Mouse (Mus musculus): ENCODE data around the gene Gm10309. TPM values are rescaled to one million over a fixed set of nuclear protein-coding genes. Genes with fewer than 3 reads are reported as not detected.
A peak's percentile ranks its signal among the peaks of the same experiment; 100 is the strongest.
"Not testable (repeated sequence)": the region's sequence is repeated elsewhere in the genome, so short reads cannot be mapped to it uniquely, and the experiment has no call there.

Gm10309 gene
- total RNA-seq, 1 experiment from 2014 or later: not detected

- no peak for ATAC-seq (replicated peaks in 1 of 2; ENCODE audit: insufficient read depth in 1 of 2, low FRiP score in 2 of 2, low TSS enrichment in 1 of 2, low read depth in 1 of 2, poor library complexity in 2 of 2, severe bottlenecking in 2 of 2)
Observed at GRCm38 (mm10) chr17:86492376-86492775, 12.7 kb downstream of the Gm10309 start.

GRCm38 (mm10) chr17:86489827-86490226 lies 15.2 kb downstream of the Gm10309 start:
- no peak for ATAC-seq (replicated peaks in 1 of 2; ENCODE audit: insufficient read depth in 1 of 2, low FRiP score in 2 of 2, low TSS enrichment in 1 of 2, low read depth in 1 of 2, poor library complexity in 2 of 2, severe bottlenecking in 2 of 2)

- ATAC-seq (replicated peaks in 1 of 2; ENCODE audit: insufficient read depth in 1 of 2, low FRiP score in 2 of 2, low TSS enrichment in 1 of 2, low read depth in 1 of 2, poor library complexity in 2 of 2, severe bottlenecking in 2 of 2): no peak
Observed at GRCm38 (mm10) chr17:86487450-86487849, 17.6 kb downstream of the Gm10309 start.

GRCm38 (mm10) chr17:86486657-86487056 lies 18.4 kb downstream of the Gm10309 start:
- no peak for ATAC-seq (replicated peaks in 1 of 2; ENCODE audit: insufficient read depth in 1 of 2, low FRiP score in 2 of 2, low TSS enrichment in 1 of 2, low read depth in 1 of 2, poor library complexity in 2 of 2, severe bottlenecking in 2 of 2)

GRCm38 (mm10) chr17:86484087-86484737 lies 20.8 kb downstream of the Gm10309 start:
- ATAC-seq (replicated peaks in 1 of 2; ENCODE audit: insufficient read depth in 1 of 2, low FRiP score in 2 of 2, low TSS enrichment in 1 of 2, low read depth in 1 of 2, poor library complexity in 2 of 2, severe bottlenecking in 2 of 2): peak; percentile 84 to 88

- ATAC-seq (replicated peaks in 1 of 2; ENCODE audit: insufficient read depth in 1 of 2, low FRiP score in 2 of 2, low TSS enrichment in 1 of 2, low read depth in 1 of 2, poor library complexity in 2 of 2, severe bottlenecking in 2 of 2): no peak
Observed at GRCm38 (mm10) chr17:86482675-86483074, 22.4 kb downstream of the Gm10309 start.

- no peak for ATAC-seq (replicated peaks in 1 of 2; ENCODE audit: insufficient read depth in 1 of 2, low FRiP score in 2 of 2, low TSS enrichment in 1 of 2, low read depth in 1 of 2, poor library complexity in 2 of 2, severe bottlenecking in 2 of 2)
Observed at GRCm38 (mm10) chr17:86479406-86479805, 25.6 kb downstream of the Gm10309 start.

GRCm38 (mm10) chr17:86477401-86477800 lies 27.6 kb downstream of the Gm10309 start:
- not testable (repeated sequence) for ATAC-seq (replicated peaks in 1 of 2; ENCODE audit: insufficient read depth in 1 of 2, low FRiP score in 2 of 2, low TSS enrichment in 1 of 2, low read depth in 1 of 2, poor library complexity in 2 of 2, severe bottlenecking in 2 of 2)

- no peak for ATAC-seq (replicated peaks in 1 of 2; ENCODE audit: insufficient read depth in 1 of 2, low FRiP score in 2 of 2, low TSS enrichment in 1 of 2, low read depth in 1 of 2, poor library complexity in 2 of 2, severe bottlenecking in 2 of 2)
Observed at GRCm38 (mm10) chr17:86476674-86477073, 28.4 kb downstream of the Gm10309 start.

GRCm38 (mm10) chr17:86471684-86472083 lies 33.3 kb downstream of the Gm10309 start:
- no peak for ATAC-seq (replicated peaks in 1 of 2; ENCODE audit: insufficient read depth in 1 of 2, low FRiP score in 2 of 2, low TSS enrichment in 1 of 2, low read depth in 1 of 2, poor library complexity in 2 of 2, severe bottlenecking in 2 of 2)

- no peak for ATAC-seq (replicated peaks in 1 of 2; ENCODE audit: insufficient read depth in 1 of 2, low FRiP score in 2 of 2, low TSS enrichment in 1 of 2, low read depth in 1 of 2, poor library complexity in 2 of 2, severe bottlenecking in 2 of 2)
Observed at GRCm38 (mm10) chr17:86470160-86470559, 34.9 kb downstream of the Gm10309 start.

GRCm38 (mm10) chr17:86467967-86468366 lies 37.1 kb downstream of the Gm10309 start:
- no peak for ATAC-seq (replicated peaks in 1 of 2; ENCODE audit: insufficient read depth in 1 of 2, low FRiP score in 2 of 2, low TSS enrichment in 1 of 2, low read depth in 1 of 2, poor library complexity in 2 of 2, severe bottlenecking in 2 of 2)

- ATAC-seq (replicated peaks in 1 of 2; ENCODE audit: insufficient read depth in 1 of 2, low FRiP score in 2 of 2, low TSS enrichment in 1 of 2, low read depth in 1 of 2, poor library complexity in 2 of 2, severe bottlenecking in 2 of 2): no peak
Observed at GRCm38 (mm10) chr17:86467291-86467898, 37.6 kb downstream of the Gm10309 start.

GRCm38 (mm10) chr17:86466871-86467270 lies 38.2 kb downstream of the Gm10309 start:
- no peak for ATAC-seq (replicated peaks in 1 of 2; ENCODE audit: insufficient read depth in 1 of 2, low FRiP score in 2 of 2, low TSS enrichment in 1 of 2, low read depth in 1 of 2, poor library complexity in 2 of 2, severe bottlenecking in 2 of 2)

- no peak for ATAC-seq (replicated peaks in 1 of 2; ENCODE audit: insufficient read depth in 1 of 2, low FRiP score in 2 of 2, low TSS enrichment in 1 of 2, low read depth in 1 of 2, poor library complexity in 2 of 2, severe bottlenecking in 2 of 2)
Observed at GRCm38 (mm10) chr17:86466412-86466811, 38.6 kb downstream of the Gm10309 start.

- ATAC-seq (replicated peaks in 1 of 2; ENCODE audit: insufficient read depth in 1 of 2, low FRiP score in 2 of 2, low TSS enrichment in 1 of 2, low read depth in 1 of 2, poor library complexity in 2 of 2, severe bottlenecking in 2 of 2): no peak
Observed at GRCm38 (mm10) chr17:86465865-86466264, 39.2 kb downstream of the Gm10309 start.

- no peak for ATAC-seq (replicated peaks in 1 of 2; ENCODE audit: insufficient read depth in 1 of 2, low FRiP score in 2 of 2, low TSS enrichment in 1 of 2, low read depth in 1 of 2, poor library complexity in 2 of 2, severe bottlenecking in 2 of 2)
Observed at GRCm38 (mm10) chr17:86464689-86465363, 40.2 kb downstream of the Gm10309 start.

GRCm38 (mm10) chr17:86464197-86464596 lies 40.8 kb downstream of the Gm10309 start:
- no peak for ATAC-seq (replicated peaks in 1 of 2; ENCODE audit: insufficient read depth in 1 of 2, low FRiP score in 2 of 2, low TSS enrichment in 1 of 2, low read depth in 1 of 2, poor library complexity in 2 of 2, severe bottlenecking in 2 of 2)
